Mouse (Mus musculus) heart, postnatal 25 days (tissue): ENCODE results near the gene Cox10. TPM values are rescaled to one million over a fixed set of nuclear protein-coding genes. Genes with fewer than 3 reads are reported as not detected.

ENCODE experiments used
- DNase-seq: peaks from one replicate; pipeline ENCODE4 v3.0.0; 2022; ENCODE audit warnings: low spot score
- intact Hi-C: fragments of 180-260 bp; cut with DNase I; formaldehyde crosslinking; loops from one replicate; pipeline ENCODE4 v1.15.1; 2025
- total RNA-seq, 2 experiments: library from RNA; stranded (reverse); gene quantifications; 2 replicates each; pipeline ENCODE4 v1.2.3; 2021

Cox10 gene
- total RNA-seq, 2 experiments from 2014 or later: 71.3 to 75.1 TPM

GRCm38 (mm10) chr11:63968388-63969035 is 110.8 kb downstream of the Cox10 start:
- DNase-seq: no peak
- intact Hi-C loops: no loop called here

GRCm38 (mm10) chr11:63967641-63968387 is 111.5 kb downstream of the Cox10 start:
- DNase-seq: no peak
- intact Hi-C loops: no loop called here

DNA sequence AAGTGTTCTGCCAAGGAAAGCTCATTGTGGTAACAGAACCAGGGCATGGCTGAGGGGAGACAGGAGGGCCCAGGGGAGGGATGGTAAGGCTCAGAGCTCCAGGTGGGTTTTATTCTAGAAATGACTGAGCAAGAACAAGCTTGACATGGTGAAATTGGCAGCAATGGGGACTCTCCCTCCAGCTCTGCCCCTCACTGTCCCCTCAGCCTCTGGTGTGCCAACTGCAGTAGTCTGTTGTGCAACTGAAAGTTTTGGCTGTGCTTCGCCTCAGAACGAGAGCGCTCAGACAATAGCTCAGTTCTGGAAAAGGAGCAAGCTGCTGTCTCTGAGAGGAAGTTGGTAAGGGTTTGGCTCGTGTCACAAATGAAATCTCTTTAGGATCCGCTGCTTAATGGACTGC is 113.8 kb downstream of the Cox10 start:
- intact Hi-C loops: no loop called here
- no peak for DNase-seq

DNA sequence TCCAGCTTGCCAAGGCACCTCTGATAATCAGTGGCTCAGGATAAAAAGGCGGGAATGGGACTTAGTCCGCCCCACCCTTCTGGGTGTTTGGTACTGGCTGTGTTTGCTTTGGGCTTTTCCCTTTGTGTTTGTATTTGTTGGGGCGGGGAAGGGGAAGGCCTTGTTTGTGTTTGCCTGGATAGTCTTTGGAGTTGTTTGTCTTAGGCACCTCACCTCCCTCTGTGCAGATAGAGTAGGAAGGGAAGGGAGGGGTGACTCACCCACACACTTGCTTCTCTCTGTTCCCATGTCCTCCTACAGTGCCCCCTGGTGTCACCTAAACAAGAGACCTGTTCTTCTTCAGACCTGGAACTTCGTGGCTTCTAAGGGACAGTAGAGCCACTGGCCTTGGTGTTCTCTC is 122.1 kb downstream of the Cox10 start:
- intact Hi-C loops: no loop called here
- no peak for DNase-seq

GRCm38 (mm10) chr11:63956748-63957147 is 122.5 kb downstream of the Cox10 start:
- intact Hi-C loops: no loop called here
- DNase-seq: no peak

DNA sequence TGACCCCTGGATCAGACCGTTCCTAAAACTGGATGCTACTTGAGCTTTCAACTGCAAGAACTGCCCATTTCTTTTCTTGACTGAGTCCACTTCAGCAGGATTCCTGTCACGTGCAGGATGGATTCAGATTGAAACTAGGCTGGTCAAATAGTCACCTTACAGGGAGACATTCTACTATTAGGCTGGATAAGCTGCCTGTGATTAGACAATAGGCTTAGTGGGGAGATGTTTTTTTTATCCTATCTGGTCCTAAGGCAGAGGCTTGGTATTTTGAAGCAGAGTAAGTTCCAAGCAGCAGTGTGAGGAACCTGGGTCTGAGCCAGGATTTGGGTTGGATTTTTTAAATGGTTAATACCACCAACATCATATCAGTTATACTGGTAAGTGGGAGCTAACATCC is 125.4 kb downstream of the Cox10 start:
- intact Hi-C loops: no loop called here
- DNase-seq: no peak

GRCm38 (mm10) chr11:63952743-63953191 is 126.5 kb downstream of the Cox10 start:
- DNase-seq: no peak
- intact Hi-C loops: no loop called here

- peak; percentile 38 for DNase-seq
- intact Hi-C loops: no loop called here
Observed at GRCm38 (mm10) chr11:63951831-63952631, 127.2 kb downstream of the Cox10 start.

DNA sequence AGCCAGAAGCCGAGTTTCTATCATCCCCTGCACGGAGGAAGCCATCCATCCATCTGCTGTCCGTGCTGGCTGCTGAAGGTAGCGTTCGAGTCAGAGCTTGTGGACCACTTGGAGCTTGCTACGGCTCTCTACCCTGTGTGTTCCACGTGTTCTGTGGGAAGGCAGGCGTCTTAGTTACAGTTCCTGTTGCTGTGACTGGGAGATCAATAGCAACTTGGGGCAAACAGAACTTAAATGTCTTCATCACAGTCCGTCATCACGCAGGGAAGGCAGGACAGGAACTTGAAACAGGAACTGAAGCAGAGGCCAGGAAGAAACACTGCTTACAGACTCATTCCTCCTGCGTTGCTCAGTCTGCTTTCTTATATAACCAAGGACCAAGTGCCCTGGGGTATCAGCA is 130.9 kb downstream of the Cox10 start:
- intact Hi-C loops: no loop called here
- no peak for DNase-seq

DNA sequence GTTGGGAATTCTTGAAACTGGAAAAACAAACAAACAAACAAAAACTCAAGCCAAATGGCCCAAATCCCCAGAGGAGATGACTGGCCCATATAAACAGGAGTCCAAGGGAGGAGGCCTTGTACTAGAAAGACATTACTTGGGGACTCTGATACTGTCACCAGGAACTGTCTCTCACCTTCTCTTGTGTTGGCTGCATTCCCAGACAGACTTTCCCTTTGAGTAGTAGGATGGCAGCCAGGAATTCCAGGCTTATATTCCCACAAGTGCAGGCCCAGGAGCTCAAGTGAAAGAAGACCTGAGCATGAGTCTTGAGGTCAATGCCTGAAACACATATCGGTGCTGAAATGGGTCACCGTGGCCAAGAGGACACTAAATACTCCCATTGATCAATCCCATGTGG is 132.2 kb downstream of the Cox10 start:
- intact Hi-C loops: no loop called here
- no peak for DNase-seq

DNA sequence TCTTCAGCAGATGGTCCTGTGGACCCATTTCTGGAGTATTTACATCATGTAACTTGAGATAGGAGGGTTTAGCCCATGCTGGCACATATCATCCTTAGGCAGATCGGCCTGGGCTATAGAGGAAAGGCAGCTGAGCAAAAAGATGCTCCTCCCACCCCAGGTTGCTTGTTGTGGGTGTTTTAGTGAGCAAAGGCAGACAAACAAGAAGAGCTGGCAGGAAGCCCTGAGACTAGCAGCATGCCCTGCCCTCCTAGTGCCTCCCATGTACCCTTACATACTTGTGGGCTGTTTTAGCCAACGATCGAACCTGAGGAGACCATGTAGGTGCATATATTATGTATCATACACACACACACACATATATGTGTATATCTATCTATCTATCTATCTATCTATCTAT is 135.3 kb downstream of the Cox10 start:
- intact Hi-C loops: no loop called here
- DNase-seq: no peak

- intact Hi-C loops: no loop called here
- no peak for DNase-seq
Observed at GRCm38 (mm10) chr11:63943268-63943890, 135.9 kb downstream of the Cox10 start.

GRCm38 (mm10) chr11:63942177-63942576 is 137.1 kb downstream of the Cox10 start:
- no peak for DNase-seq
- intact Hi-C loops: no loop called here

- DNase-seq: no peak
- intact Hi-C loops: no loop called here
Observed at GRCm38 (mm10) chr11:63936641-63937040, 142.6 kb downstream of the Cox10 start.

DNA sequence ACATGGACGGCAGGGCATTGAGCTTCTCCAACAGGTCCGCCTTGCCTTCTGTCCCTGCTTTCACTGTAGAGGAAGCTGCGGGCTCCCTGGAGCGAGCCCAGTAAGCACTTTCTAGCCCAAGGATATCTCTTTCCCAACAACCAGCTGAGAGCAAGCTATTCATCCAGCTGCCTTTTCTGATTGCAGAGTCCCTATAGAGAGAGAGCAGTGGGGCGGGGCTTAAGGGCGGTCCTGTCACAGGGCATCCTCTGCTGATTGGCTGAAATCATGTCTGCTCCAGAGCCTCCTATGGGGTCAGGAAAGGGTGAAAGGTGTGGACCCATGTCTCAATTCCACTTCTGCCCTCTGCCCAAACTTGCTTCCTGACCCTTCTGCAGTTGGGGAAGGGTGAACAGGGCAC is 152.4 kb downstream of the Cox10 start:
- no peak for DNase-seq
- intact Hi-C loops: loop anchor here (5.0 kb wide), 2 partner anchors 295 to 1040 kb away; no protein-coding TSS in a partner anchor

DNA sequence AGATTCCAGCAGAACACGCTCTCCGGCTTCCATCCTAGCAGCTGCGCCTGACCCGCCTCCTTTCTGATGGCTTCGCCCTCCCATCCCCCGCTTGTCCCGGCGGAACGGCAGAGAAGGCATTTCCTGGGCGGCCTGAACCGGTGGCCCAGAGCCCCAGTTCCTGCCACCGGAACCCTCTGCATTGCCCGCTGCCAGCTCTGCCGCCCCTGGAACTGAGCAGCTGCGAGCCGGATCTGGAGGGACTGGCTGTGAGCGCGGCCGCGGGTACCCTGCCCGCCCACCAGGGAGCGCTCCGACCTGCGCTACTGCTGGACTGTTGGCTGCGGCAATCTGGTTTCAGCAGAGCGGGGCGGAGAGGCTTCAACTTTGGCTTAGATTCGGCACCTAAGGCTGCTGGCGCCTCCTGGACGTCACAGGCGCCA is 154.1 kb downstream of the Cox10 start:
- intact Hi-C loops: loop anchor here (5.0 kb wide), 2 partner anchors 297 to 1042 kb away; no protein-coding TSS in a partner anchor
- DNase-seq: peak; percentile 54

DNA sequence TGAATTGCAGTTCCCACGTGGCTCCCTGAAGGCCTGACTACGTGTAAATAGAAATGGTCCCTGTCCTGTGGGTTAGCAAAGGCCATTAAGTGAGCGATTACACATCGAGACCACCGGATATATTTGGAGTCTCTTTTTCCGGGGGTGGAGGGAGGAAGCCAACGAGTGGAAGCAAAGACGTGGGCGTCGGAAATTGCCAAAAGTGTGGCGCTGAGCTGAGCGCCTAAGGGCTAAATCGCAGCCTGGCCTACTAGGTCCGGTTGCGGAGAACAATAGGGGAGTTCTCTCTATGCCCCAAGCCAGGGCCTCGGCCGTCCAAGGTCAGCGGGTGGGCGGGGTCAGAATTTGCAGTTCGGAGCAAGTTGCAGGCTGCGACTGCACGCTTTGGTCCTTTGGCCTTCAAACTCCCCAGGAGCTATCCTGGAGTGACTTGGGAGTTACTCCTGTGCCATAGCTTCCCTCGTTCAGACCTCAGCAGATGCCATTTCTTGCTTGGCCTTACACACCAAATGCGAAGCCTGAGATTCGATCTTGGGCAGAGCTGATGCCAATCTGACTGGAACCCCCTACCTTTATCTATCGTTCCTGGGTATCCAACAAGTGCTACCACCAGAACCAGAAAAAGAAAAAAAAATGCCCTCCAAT is 154.9 kb downstream of the Cox10 start:
- intact Hi-C loops: loop anchor here (1.0 to 5.0 kb wide), 3 partner anchors 158 to 973 kb away; no protein-coding TSS in a partner anchor
- DNase-seq: no peak

- no peak for DNase-seq
- intact Hi-C loops: loop anchor here (2.0 to 5.0 kb wide), 3 partner anchors 159 to 974 kb away; no protein-coding TSS in a partner anchor
Observed at GRCm38 (mm10) chr11:63923386-63923785, 155.9 kb downstream of the Cox10 start.

GRCm38 (mm10) chr11:63922091-63922621 is 157.1 kb downstream of the Cox10 start, which contains the start of gene Hs3st3b1:
Hs3st3b1 (minus strand) TSS chr11:63922290.
- intact Hi-C loops: loop anchor here (2.0 to 5.0 kb wide), 3 partner anchors 160 to 975 kb away; no protein-coding TSS in a partner anchor
- peak; percentile 89 for DNase-seq
